Mouse (Mus musculus): Measurements from ENCODE around the gene Sox12.
A peak's percentile ranks its signal among the peaks of the same experiment; 100 is the strongest.
"Not testable (repeated sequence)": the region's sequence is repeated elsewhere in the genome, so short reads cannot be mapped to it uniquely, and the experiment has no call there.

The Sox12 gene

GRCm38 (mm10) chr2:152397680-152398435 lies at the start of gene Sox12:
Gene Sox12, minus strand, starts transcription at chr2:152398063.
- peak; percentile 92 for DNase-seq (ENCODE audit: low spot score)

- no peak for DNase-seq (ENCODE audit: low spot score)
Measured at GRCm38 (mm10) chr2:152447461-152447860, 49.6 kb upstream of the Sox12 start.

GRCm38 (mm10) chr2:152446642-152447041 lies 48.8 kb upstream of the Sox12 start:
- DNase-seq (ENCODE audit: low spot score) = no peak

- DNase-seq (ENCODE audit: low spot score) = no peak
Measured at GRCm38 (mm10) chr2:152443281-152443680, 45.4 kb upstream of the Sox12 start.

- DNase-seq (ENCODE audit: low spot score) = no peak
Measured at GRCm38 (mm10) chr2:152442322-152442721, 44.5 kb upstream of the Sox12 start.

GRCm38 (mm10) chr2:152439833-152440232 lies 42.0 kb upstream of the Sox12 start:
- DNase-seq (ENCODE audit: low spot score) = no peak

GRCm38 (mm10) chr2:152438963-152439362 lies 41.1 kb upstream of the Sox12 start:
- no peak for DNase-seq (ENCODE audit: low spot score)

GRCm38 (mm10) chr2:152436983-152437860 lies 39.4 kb upstream of the Sox12 start:
- peak; percentile 69 for DNase-seq (ENCODE audit: low spot score)

- DNase-seq (ENCODE audit: low spot score) = no peak
Measured at GRCm38 (mm10) chr2:152436405-152436901, 38.6 kb upstream of the Sox12 start.

GRCm38 (mm10) chr2:152428481-152428880 lies 30.6 kb upstream of the Sox12 start:
- DNase-seq (ENCODE audit: low spot score) = not testable (repeated sequence)

- no peak for DNase-seq (ENCODE audit: low spot score)
Measured at GRCm38 (mm10) chr2:152427493-152427892, 29.6 kb upstream of the Sox12 start.

GRCm38 (mm10) chr2:152415786-152416185 lies 17.9 kb upstream of the Sox12 start:
- no peak for DNase-seq (ENCODE audit: low spot score)

GRCm38 (mm10) chr2:152415287-152415686 lies 17.4 kb upstream of the Sox12 start, which contains the start of gene 6820408C15Rik:
Gene 6820408C15Rik, plus strand, starts transcription at chr2:152415587.
- DNase-seq (ENCODE audit: low spot score) = no peak

GRCm38 (mm10) chr2:152414591-152415165 lies 16.8 kb upstream of the Sox12 start, which contains the start of gene Zcchc3:
Gene Zcchc3, minus strand, starts transcription at chr2:152415027.
- DNase-seq (ENCODE audit: low spot score) = peak; percentile 81

GRCm38 (mm10) chr2:152413765-152414584 lies 16.1 kb upstream of the Sox12 start:
- DNase-seq (ENCODE audit: low spot score) = no peak

GRCm38 (mm10) chr2:152413158-152413764 lies 15.4 kb upstream of the Sox12 start:
- no peak for DNase-seq (ENCODE audit: low spot score)

GRCm38 (mm10) chr2:152412526-152413157 lies 14.8 kb upstream of the Sox12 start:
- no peak for DNase-seq (ENCODE audit: low spot score)

GRCm38 (mm10) chr2:152411471-152411870 lies 13.6 kb upstream of the Sox12 start:
- no peak for DNase-seq (ENCODE audit: low spot score)

GRCm38 (mm10) chr2:152410971-152411371 lies 13.1 kb upstream of the Sox12 start:
- no peak for DNase-seq (ENCODE audit: low spot score)

- no peak for DNase-seq (ENCODE audit: low spot score)
Measured at GRCm38 (mm10) chr2:152409781-152410180, 11.9 kb upstream of the Sox12 start.
